Mouse (Mus musculus) kidney, adult 2 months (tissue): ENCODE measurements around the gene Ano6. TPM values are rescaled to one million over a fixed set of nuclear protein-coding genes. Genes with fewer than 3 reads are reported as not detected.

ENCODE experiments used
- DNase-seq: peaks from one replicate; pipeline ENCODE4 v3.0.0; 2021
- H3K27ac ChIP-seq: fragments of 200-500 bp; 2 replicates; pipeline ENCODE4 v1.5.1; 2012; ENCODE audit warnings: low read depth, low read length, control low read depth, inconsistent platforms; ENCODE audit not compliant: insufficient read depth
- H3K27me3 ChIP-seq: fragments of 200-500 bp; replicated peaks from 2 replicates; pipeline ENCODE4 v1.6.1; 2012; ENCODE audit warnings: mild to moderate bottlenecking, moderate library complexity, low read length, inconsistent platforms; ENCODE audit not compliant: control insufficient read depth, insufficient read depth
- H3K36me3 ChIP-seq: fragments of 200-500 bp; 2 replicates; pipeline ENCODE4 v1.6.1; 2012; ENCODE audit warnings: mild to moderate bottlenecking, moderate library complexity, low read length, inconsistent platforms; ENCODE audit not compliant: control insufficient read depth, insufficient read depth
- H3K4me1 ChIP-seq: fragments of 200-500 bp; 2 replicates; pipeline ENCODE4 v1.6.1; 2011; ENCODE audit warnings: low read length; ENCODE audit not compliant: control insufficient read depth, insufficient read depth
- H3K4me3 ChIP-seq: fragments of 200-500 bp; 2 replicates; pipeline ENCODE4 v1.5.1; 2011; ENCODE audit warnings: mild to moderate bottlenecking, low read depth, low read length, control low read depth; ENCODE audit not compliant: insufficient read depth
- CTCF ChIP-seq: fragments of 200-500 bp; conservative IDR thresholded peaks from 2 replicates; pipeline ENCODE4 v1.5.1; 2011; ENCODE audit warnings: low read depth, mild to moderate bottlenecking, control low read depth, low read length, moderate library complexity, mixed read lengths; ENCODE audit not compliant: insufficient read depth, insufficient read length
- POLR2A ChIP-seq: fragments of 200-500 bp; IDR thresholded peaks from one replicate; pipeline ENCODE4 v1.6.1; 2011; ENCODE audit warnings: low read depth, low read length, control low read depth
- WGBS: fragments of 180-500 bp; shearing (Covaris S2); methylation state at CpG from one replicate; pipeline ENCODE4 v1.1.7; 2018; 5-methylcytosine and 5-hydroxymethylcytosine counted together
- polyA plus RNA-seq: library from polyadenylated mRNA; depleted of rRNA; stranded (reverse); fragments of >200 nt; gene quantifications from 2 replicates; pipeline ENCODE4 v1.2.3, GENCODE M21; 2012

Ano6 gene
- polyA plus RNA-seq, 1 experiment: 40.3 TPM

- 0 out of 2 replicates have a peak, but pooled peaks cover 2% of the 10 kb centered on the region for H3K36me3 ChIP-seq
- no peak overlapping the region for H3K27ac ChIP-seq
Measured at GRCm38 (mm10) chr15:95910099-95910780, 119.6 kb downstream of the Ano6 start.

GRCm38 (mm10) chr15:95914963-95915362, 124.3 kb downstream of the Ano6 start:
- no peak overlapping the region for H3K4me3 ChIP-seq
- no peak overlapping the region for H3K27ac ChIP-seq
- TF ChIP-seq POLR2A (no peak), CTCF (no peak)
- H3K27me3 ChIP-seq: no peaks in the 10 kb centered on the region
- H3K4me1 ChIP-seq: no peaks in the 10 kb centered on the region
- no peak for DNase-seq
- 81% methylated on average over 3 of the region's 3 CpGs for WGBS
- 0 out of 2 replicates have a peak, but pooled peaks cover 2% of the 10 kb centered on the region for H3K36me3 ChIP-seq

More at GRCm38 (mm10) chr15:95910099-95910780, 119.6 kb downstream of the Ano6 start:
- Histone ChIP-seq H3K27me3 (no peaks in the 10 kb centered on the region), H3K4me3 (no peak overlapping the region), H3K4me1 (peaks cover 8% of the 10 kb centered on the region)
- no peak for DNase-seq
- TF ChIP-seq CTCF: no peak
- TF ChIP-seq POLR2A: no peak
- WGBS: 74% methylated on average over 3 of the region's 3 CpGs

- no peak for DNase-seq
- Histone ChIP-seq H3K36me3 (0 out of 2 replicates have a peak, but pooled peaks cover 2% of the 10 kb centered on the region), H3K27ac (no peak overlapping the region), H3K4me3 (no peak overlapping the region), H3K27me3 (no peaks in the 10 kb centered on the region), H3K4me1 (no peaks in the 10 kb centered on the region)
- TF ChIP-seq POLR2A: no peak
- TF ChIP-seq CTCF: no peak
- WGBS: 100% methylated on average over 3 of the region's 3 CpGs
Measured at GRCm38 (mm10) chr15:95915477-95915876, 124.8 kb downstream of the Ano6 start.

- no peaks in the 10 kb centered on the region for H3K27me3 ChIP-seq
- H3K4me3 ChIP-seq: no peak overlapping the region
- 87% methylated on average over 3 of the region's 3 CpGs for WGBS
- H3K4me1 ChIP-seq: no peaks in the 10 kb centered on the region
- H3K27ac ChIP-seq: no peak overlapping the region
- TF ChIP-seq POLR2A (no peak), CTCF (no peak)
- 0 out of 2 replicates have a peak, but pooled peaks cover 2% of the 10 kb centered on the region for H3K36me3 ChIP-seq
- DNase-seq: no peak
Measured at GRCm38 (mm10) chr15:95917330-95917729, 126.7 kb downstream of the Ano6 start.

GRCm38 (mm10) chr15:95920047-95920446, 129.4 kb downstream of the Ano6 start:
- Histone ChIP-seq H3K27me3 (no peaks in the 10 kb centered on the region), H3K27ac (no peak overlapping the region), H3K36me3 (no peaks in the 10 kb centered on the region; the same call in 1 of the 2 replicates), H3K4me1 (no peaks in the 10 kb centered on the region), H3K4me3 (no peak overlapping the region)
- WGBS: 58% methylated on average over 9 of the region's 9 CpGs
- TF ChIP-seq CTCF (no peak), POLR2A (no peak)
- DNase-seq: no peak

GRCm38 (mm10) chr15:95921072-95921471, 130.4 kb downstream of the Ano6 start:
- no peaks in the 10 kb centered on the region for H3K4me1 ChIP-seq
- no peaks in the 10 kb centered on the region for H3K27me3 ChIP-seq
- H3K4me3 ChIP-seq: no peak overlapping the region
- DNase-seq: no peak
- TF ChIP-seq POLR2A: no peak
- TF ChIP-seq CTCF: no peak
- H3K36me3 ChIP-seq: no peaks in the 10 kb centered on the region; the same call in 1 of the 2 replicates
- no peak overlapping the region for H3K27ac ChIP-seq
- WGBS: 95% methylated on average over 3 of the region's 3 CpGs

GRCm38 (mm10) chr15:95921639-95922038, 131.0 kb downstream of the Ano6 start:
- Histone ChIP-seq H3K4me3 (no peak overlapping the region), H3K36me3 (no peaks in the 10 kb centered on the region; the same call in 1 of the 2 replicates), H3K27me3 (no peaks in the 10 kb centered on the region), H3K27ac (no peak overlapping the region), H3K4me1 (no peaks in the 10 kb centered on the region)
- TF ChIP-seq POLR2A (no peak), CTCF (no peak)
- no peak for DNase-seq
- 91% methylated on average over 4 of the region's 4 CpGs for WGBS
